Mouse (Mus musculus): ENCODE results near the gene Iqcn.

DNA sequence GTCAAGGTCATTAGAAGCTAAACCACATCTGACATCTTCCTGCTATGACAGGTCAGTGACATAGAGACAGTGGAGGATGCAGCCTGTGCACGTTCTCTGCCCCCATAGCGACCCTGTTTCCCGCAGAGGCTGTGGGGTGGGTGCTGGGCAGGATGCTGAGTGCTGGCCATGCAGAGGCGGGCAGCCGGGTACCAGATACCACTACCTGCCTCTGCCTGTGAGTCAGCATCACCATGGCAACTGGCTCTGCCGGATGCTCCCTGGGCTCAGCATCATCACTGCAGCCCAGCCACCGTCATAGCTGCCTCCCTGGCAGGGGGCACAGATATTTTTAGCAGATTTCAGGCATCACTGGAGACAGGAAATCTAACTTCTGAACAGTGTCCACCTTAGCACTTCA lies 19.0 kb upstream of the Iqcn start:
- no peak for TF ChIP-seq CTCF (conservative IDR thresholded peaks at IDR 0.05; ENCODE audit: low read length)
- no peak for TF ChIP-seq POU5F1 (IDR thresholded peaks at IDR 0.05; ENCODE audit: borderline replicate concordance, low read length)
